Comparison of ENCODE assay signal across 8 mouse cellular contexts in genomic region chr7:113513963-113514649, GRCm38 (mm10). TPM values are rescaled to one million over a fixed set of nuclear protein-coding genes. Genes with fewer than 3 reads are reported as not detected.
DNase-seq lines count a peak whose midpoint lies in the region; ATAC-seq and TF ChIP-seq lines count a peak whose summit lies in the region.

No protein-coding gene starts in this region.

- peaks cover 7% of the 10 kb centered on the region; the same call in 1 of the 2 replicates for H3K4me1 ChIP-seq in heart, embryonic 15.5 days (replicated peaks)
- peaks cover 18 to 23% of the 10 kb centered on the region in 2 experiments for H3K4me1 ChIP-seq in liver, embryonic 14.5 days (replicated peaks; ENCODE audit: control insufficient read depth in 2 of 2, insufficient read depth in 2 of 2, low read length in 1 of 2)
- peaks cover 2% of the 10 kb centered on the region for H3K4me1 ChIP-seq in olfactory bulb, adult 2 months (ENCODE audit: control insufficient read depth, insufficient read depth, low read length)

- no peaks in the 10 kb centered on the region for H3K9me3 ChIP-seq in heart, embryonic 15.5 days (replicated peaks)
- no peaks in the 10 kb centered on the region for H3K9me3 ChIP-seq in liver, embryonic 14.5 days (ENCODE audit: control insufficient read depth, low read length)

- peak overlapping the region; percentile 87 for H3K4me3 ChIP-seq in heart, embryonic 15.5 days
- H3K4me3 ChIP-seq in liver, embryonic 14.5 days (ENCODE audit: insufficient read depth in 1 of 2, low read depth in 2 of 2, low read length in 2 of 2) = peak overlapping the region; percentile 85 to 97
- peak overlapping the region; percentile 83 for H3K4me3 ChIP-seq in olfactory bulb, adult 2 months (ENCODE audit: insufficient read depth, low read depth, low read length)

- peak; percentile 66 for DNase-seq in embryo, embryonic 10 days (ENCODE audit: low spot score)
- no peak for DNase-seq in embryo, embryonic 9.5 days (ENCODE audit: extremely low spot score)
- peak; percentile 19 for DNase-seq in thymus, postnatal 0 days (ENCODE audit: low spot score)
- DNase-seq in thymus, postnatal 25 days = no peak
- DNase-seq in liver, embryonic 14.5 days (ENCODE audit: low read depth in 3 of 3, low spot score in 3 of 3) = peak; percentile 41 to 45 (median 43)
- DNase-seq in Muller cell, postnatal 12 days (ENCODE audit: inconsistent ontology term) = no peak

- ATAC-seq in heart, embryonic 15.5 days (replicated peaks; ENCODE audit: insufficient number of reproducible peaks, insufficient read depth, low FRiP score, low read depth) = peak; percentile 77
- peak; percentile 79 for ATAC-seq in liver, embryonic 14.5 days (ENCODE audit: insufficient read depth)

- H3K4me2 ChIP-seq in heart, embryonic 15.5 days = peak overlapping the region; percentile 84
- H3K4me2 ChIP-seq in liver, embryonic 14.5 days (ENCODE audit: low read depth) = peak overlapping the region; percentile 99

- 0 out of 2 replicates have a peak, but pooled peaks cover 5% of the 10 kb centered on the region for H3K27me3 ChIP-seq in heart, embryonic 15.5 days
- H3K27me3 ChIP-seq in liver, embryonic 14.5 days (ENCODE audit: control insufficient read depth, insufficient read depth, low read length) = no peaks in the 10 kb centered on the region

- no peak for TF ChIP-seq CTCF in liver, embryonic 14.5 days (IDR thresholded peaks at IDR 0.05; ENCODE audit: low read depth)
- TF ChIP-seq CTCF in olfactory bulb, adult 2 months (IDR thresholded peaks at IDR 0.05; ENCODE audit: insufficient read depth, low read depth, low read length) = no peak

- H3K36me3 ChIP-seq in heart, embryonic 15.5 days = no peaks in the 10 kb centered on the region
- H3K36me3 ChIP-seq in liver, embryonic 14.5 days (replicated peaks; ENCODE audit: control insufficient read depth, insufficient read depth, low read depth) = no peaks in the 10 kb centered on the region

- 0% methylated on average over 45 of the region's 45 CpGs for WGBS in heart, embryonic 15.5 days
- under 1% methylated on average over 45 of the region's 45 CpGs for WGBS in liver, embryonic 14.5 days (ENCODE audit: insufficient replicate concordance)
- WGBS in olfactory bulb, adult 2 months = 0% methylated on average over 45 of the region's 45 CpGs

- peak overlapping the region; percentile 86 for H3K9ac ChIP-seq in heart, embryonic 15.5 days
- peak overlapping the region; percentile 88 for H3K9ac ChIP-seq in liver, embryonic 14.5 days (replicated peaks)

- TF ChIP-seq EP300 in liver, embryonic 14.5 days (IDR thresholded peaks at IDR 0.05; ENCODE audit: low read depth) = no peak

- peak; percentile 9; the same call in 1 of the 2 replicates for TF ChIP-seq POLR2A in olfactory bulb, adult 2 months (IDR thresholded peaks at IDR 0.05; ENCODE audit: insufficient read depth, low read depth, low read length)

- peak overlapping the region; percentile 92 for H3K27ac ChIP-seq in heart, embryonic 15.5 days
- peak overlapping the region; percentile 60 for H3K27ac ChIP-seq in liver, embryonic 14.5 days
- H3K27ac ChIP-seq in olfactory bulb, adult 2 months (ENCODE audit: insufficient read depth, low read depth, low read length) = peak overlapping the region; percentile 65; the same call in 1 of the 2 replicates

RNA-seq across cellular contexts. Expression of gene Far1, which starts 0.5 kb away (rescaled TPM):
- 50.1 and 55.1 TPM in 2 replicates for polyA plus RNA-seq in thymus, postnatal 0 days (2015; fragmentation: Nextera tagmentation; extraction: Ambion mirVana)
- 43.5 and 44.5 TPM in 2 replicates for polyA plus RNA-seq in heart, embryonic 15.5 days (2015; fragmentation: Nextera tagmentation; extraction: Ambion mirVana)
- 8.6 and 12.0 TPM in 2 replicates for polyA plus RNA-seq in liver, embryonic 14.5 days (2012; rRNA removed)
- polyA plus RNA-seq in liver, embryonic 14.5 days (2014; fragmentation: Nextera tagmentation; extraction: Ambion mirVana) = 21.8 and 24.9 TPM in 2 replicates
- polyA plus RNA-seq in olfactory bulb, adult 2 months (2012; ENCODE audit: insufficient read depth, insufficient read length, low replicate concordance, missing spikeins) = not detected in 2 replicates

Comparison
In these comparisons a context has a peak if more than half of its experiments do, and no peak if none do; other contexts are left out.
1. DNase-seq: peak in embryo, embryonic 10 days (single experiment), thymus, postnatal 0 days (single experiment) and liver, embryonic 14.5 days (3 of 3); none in embryo, embryonic 9.5 days (single experiment), thymus, postnatal 25 days (single experiment) and Muller cell, postnatal 12 days (single experiment).
2. Peak in every context shown above with its lines, with median percentiles within 50 percentile points of each other: H3K27ac ChIP-seq and H3K4me3 ChIP-seq.